Mouse (Mus musculus): Measurements from ENCODE around the gene Ulk1. TPM values are rescaled to one million over a fixed set of nuclear protein-coding genes. Genes with fewer than 3 reads are reported as not detected.
A peak's percentile ranks its signal among the peaks of the same experiment; 100 is the strongest.
"Not testable (repeated sequence)": the region's sequence is repeated elsewhere in the genome, so short reads cannot be mapped to it uniquely, and the experiment has no call there.

Ulk1 gene
- polyA plus RNA-seq, 1 experiment from 2014 or later, result 12.0 TPM

GRCm38 (mm10) chr5:110776141-110776540 is 33.8 kb downstream of the Ulk1 start:
- Histone ChIP-seq H3K27me3 (ENCODE audit: control insufficient read depth, insufficient read depth, low read length) (no peaks in the 10 kb centered on the region), H3K4me3 (replicated peaks; ENCODE audit: low read length) (no peak overlapping the region), H3K4me1 (ENCODE audit: control insufficient read depth, insufficient read depth, low read length) (peaks cover 15% of the 10 kb centered on the region), H3K36me3 (ENCODE audit: control insufficient read depth, insufficient read depth, low read length) (peaks cover 14% of the 10 kb centered on the region), H3K9ac (ENCODE audit: low read length) (no peak overlapping the region), H3K9me3 (replicated peaks; ENCODE audit: control insufficient read depth, low read length) (no peaks in the 10 kb centered on the region), H3K4me2 (ENCODE audit: low read depth, low read length) (no peak overlapping the region), H3K27ac (ENCODE audit: low read length) (no peak overlapping the region)
- 88% methylated on average over 2 of the region's 2 CpGs for WGBS
- ATAC-seq (ENCODE audit: insufficient read depth, low FRiP score), result no peak

GRCm38 (mm10) chr5:110774511-110774910 is 35.4 kb downstream of the Ulk1 start:
- peaks cover 14% of the 10 kb centered on the region for H3K36me3 ChIP-seq (ENCODE audit: control insufficient read depth, insufficient read depth, low read length)
- peaks cover 8% of the 10 kb centered on the region for H3K4me1 ChIP-seq (ENCODE audit: control insufficient read depth, insufficient read depth, low read length)
- no peak overlapping the region for H3K4me3 ChIP-seq (replicated peaks; ENCODE audit: low read length)
- H3K9me3 ChIP-seq (replicated peaks; ENCODE audit: control insufficient read depth, low read length), result no peaks in the 10 kb centered on the region
- no peak overlapping the region for H3K27ac ChIP-seq (ENCODE audit: low read length)
- no peak overlapping the region for H3K4me2 ChIP-seq (ENCODE audit: low read depth, low read length)
- 94% methylated on average over 11 of the region's 11 CpGs for WGBS
- ATAC-seq (ENCODE audit: insufficient read depth, low FRiP score), result no peak
- H3K9ac ChIP-seq (ENCODE audit: low read length), result no peak overlapping the region
- no peaks in the 10 kb centered on the region for H3K27me3 ChIP-seq (ENCODE audit: control insufficient read depth, insufficient read depth, low read length)

GRCm38 (mm10) chr5:110772945-110773344 is 37.0 kb downstream of the Ulk1 start:
- H3K4me2 ChIP-seq (ENCODE audit: low read depth, low read length); H3K9me3 ChIP-seq (replicated peaks; ENCODE audit: control insufficient read depth, low read length); H3K27ac ChIP-seq (ENCODE audit: low read length); H3K4me1 ChIP-seq (ENCODE audit: control insufficient read depth, insufficient read depth, low read length); ATAC-seq (ENCODE audit: insufficient read depth, low FRiP score); H3K4me3 ChIP-seq (replicated peaks; ENCODE audit: low read length); H3K27me3 ChIP-seq (ENCODE audit: control insufficient read depth, insufficient read depth, low read length); H3K9ac ChIP-seq (ENCODE audit: low read length): not testable (repeated sequence)
- 91% methylated on average over 10 of the region's 10 CpGs for WGBS
- H3K36me3 ChIP-seq (ENCODE audit: control insufficient read depth, insufficient read depth, low read length), result peaks cover 14% of the 10 kb centered on the region

- Histone ChIP-seq H3K4me1 (ENCODE audit: control insufficient read depth, insufficient read depth, low read length) (peaks cover 9% of the 10 kb centered on the region), H3K9ac (ENCODE audit: low read length) (peak within 1 kb of the TSS; percentile 93), H3K4me2 (ENCODE audit: low read depth, low read length) (peak within 1 kb of the TSS; percentile 66), H3K36me3 (ENCODE audit: control insufficient read depth, insufficient read depth, low read length) (peaks cover 14% of the 10 kb centered on the region), H3K9me3 (replicated peaks; ENCODE audit: control insufficient read depth, low read length) (no peaks in the 10 kb centered on the region), H3K4me3 (replicated peaks; ENCODE audit: low read length) (peak within 1 kb of the TSS; percentile 94), H3K27me3 (ENCODE audit: control insufficient read depth, insufficient read depth, low read length) (no peaks in the 10 kb centered on the region), H3K27ac (ENCODE audit: low read length) (peak within 1 kb of the TSS; percentile 98)
- WGBS, result under 1% methylated on average over 82 of the region's 83 CpGs
- ATAC-seq (ENCODE audit: insufficient read depth, low FRiP score), result peak; percentile 99
Measured at GRCm38 (mm10) chr5:110770448-110771158, 39.3 kb downstream of the Ulk1 start, which contains the start of gene Ep400. Gene Ep400 (minus strand): TSS chr5:110770717.

- Histone ChIP-seq H3K27me3 (ENCODE audit: control insufficient read depth, insufficient read depth, low read length) (no peaks in the 10 kb centered on the region), H3K4me1 (ENCODE audit: control insufficient read depth, insufficient read depth, low read length) (peaks cover 9% of the 10 kb centered on the region), H3K9ac (ENCODE audit: low read length) (peak overlapping the region; percentile 93), H3K36me3 (ENCODE audit: control insufficient read depth, insufficient read depth, low read length) (peaks cover 13% of the 10 kb centered on the region), H3K4me2 (ENCODE audit: low read depth, low read length) (peak overlapping the region; percentile 66), H3K9me3 (replicated peaks; ENCODE audit: control insufficient read depth, low read length) (no peaks in the 10 kb centered on the region), H3K4me3 (replicated peaks; ENCODE audit: low read length) (peak overlapping the region; percentile 94), H3K27ac (ENCODE audit: low read length) (peak overlapping the region; percentile 98)
- under 1% methylated on average over 56 of the region's 58 CpGs for WGBS
- ATAC-seq (ENCODE audit: insufficient read depth, low FRiP score), result peak; percentile 57
Measured at GRCm38 (mm10) chr5:110770031-110770445, 39.9 kb downstream of the Ulk1 start.

- H3K9ac ChIP-seq (ENCODE audit: low read length), result peak overlapping the region; percentile 93
- no peaks in the 10 kb centered on the region for H3K27me3 ChIP-seq (ENCODE audit: control insufficient read depth, insufficient read depth, low read length)
- peak overlapping the region; percentile 94 for H3K4me3 ChIP-seq (replicated peaks; ENCODE audit: low read length)
- no peaks in the 10 kb centered on the region for H3K9me3 ChIP-seq (replicated peaks; ENCODE audit: control insufficient read depth, low read length)
- H3K4me1 ChIP-seq (ENCODE audit: control insufficient read depth, insufficient read depth, low read length), result peaks cover 9% of the 10 kb centered on the region
- no peak overlapping the region for H3K27ac ChIP-seq (ENCODE audit: low read length)
- H3K4me2 ChIP-seq (ENCODE audit: low read depth, low read length), result peak overlapping the region; percentile 66
- 48% methylated on average over 4 of the region's 4 CpGs for WGBS
- H3K36me3 ChIP-seq (ENCODE audit: control insufficient read depth, insufficient read depth, low read length), result peaks cover 7% of the 10 kb centered on the region; the same call in 1 of the 2 replicates
- no peak for ATAC-seq (ENCODE audit: insufficient read depth, low FRiP score)
Measured at GRCm38 (mm10) chr5:110769272-110769671, 40.6 kb downstream of the Ulk1 start.

GRCm38 (mm10) chr5:110763890-110764289 is 46.0 kb downstream of the Ulk1 start:
- no peaks in the 10 kb centered on the region for H3K9me3 ChIP-seq (replicated peaks; ENCODE audit: control insufficient read depth, low read length)
- H3K27me3 ChIP-seq (ENCODE audit: control insufficient read depth, insufficient read depth, low read length), result no peaks in the 10 kb centered on the region
- no peak overlapping the region for H3K4me3 ChIP-seq (replicated peaks; ENCODE audit: low read length)
- no peak for ATAC-seq (ENCODE audit: insufficient read depth, low FRiP score)
- peaks cover 4% of the 10 kb centered on the region for H3K4me1 ChIP-seq (ENCODE audit: control insufficient read depth, insufficient read depth, low read length)
- H3K36me3 ChIP-seq (ENCODE audit: control insufficient read depth, insufficient read depth, low read length), result no peaks in the 10 kb centered on the region
- no peak overlapping the region for H3K27ac ChIP-seq (ENCODE audit: low read length)
- no peak overlapping the region for H3K9ac ChIP-seq (ENCODE audit: low read length)
- 88% methylated on average over 8 of the region's 8 CpGs for WGBS
- H3K4me2 ChIP-seq (ENCODE audit: low read depth, low read length), result no peak overlapping the region

GRCm38 (mm10) chr5:110745021-110745420 is 64.9 kb downstream of the Ulk1 start:
- Histone ChIP-seq H3K4me1 (ENCODE audit: control insufficient read depth, insufficient read depth, low read length) (no peaks in the 10 kb centered on the region), H3K4me3 (replicated peaks; ENCODE audit: low read length) (no peak overlapping the region), H3K9ac (ENCODE audit: low read length) (no peak overlapping the region), H3K27me3 (ENCODE audit: control insufficient read depth, insufficient read depth, low read length) (no peaks in the 10 kb centered on the region), H3K9me3 (replicated peaks; ENCODE audit: control insufficient read depth, low read length) (no peaks in the 10 kb centered on the region), H3K27ac (ENCODE audit: low read length) (no peak overlapping the region), H3K4me2 (ENCODE audit: low read depth, low read length) (no peak overlapping the region), H3K36me3 (ENCODE audit: control insufficient read depth, insufficient read depth, low read length) (0 out of 2 replicates have a peak, but pooled peaks cover 3% of the 10 kb centered on the region)
- ATAC-seq (ENCODE audit: insufficient read depth, low FRiP score), result no peak
- 72% methylated on average over 1 of the region's 1 CpGs for WGBS

- no peaks in the 10 kb centered on the region for H3K27me3 ChIP-seq (ENCODE audit: control insufficient read depth, insufficient read depth, low read length)
- H3K4me1 ChIP-seq (ENCODE audit: control insufficient read depth, insufficient read depth, low read length), result no peaks in the 10 kb centered on the region
- WGBS, result 93% methylated on average over 7 of the region's 7 CpGs
- H3K36me3 ChIP-seq (ENCODE audit: control insufficient read depth, insufficient read depth, low read length), result 0 out of 2 replicates have a peak, but pooled peaks cover 15% of the 10 kb centered on the region
- H3K9me3 ChIP-seq (replicated peaks; ENCODE audit: control insufficient read depth, low read length), result no peaks in the 10 kb centered on the region
- H3K27ac ChIP-seq (ENCODE audit: low read length), result no peak overlapping the region
- H3K9ac ChIP-seq (ENCODE audit: low read length), result no peak overlapping the region
- no peak overlapping the region for H3K4me2 ChIP-seq (ENCODE audit: low read depth, low read length)
- no peak overlapping the region for H3K4me3 ChIP-seq (replicated peaks; ENCODE audit: low read length)
- no peak for ATAC-seq (ENCODE audit: insufficient read depth, low FRiP score)
Measured at GRCm38 (mm10) chr5:110739496-110740275, 70.2 kb downstream of the Ulk1 start.
